In genomic region chr10:67044346-67044745, GRCm38 (mm10) we compare ENCODE assay signal across 18 mouse cellular contexts. TPM values are rescaled to one million over a fixed set of nuclear protein-coding genes. Genes with fewer than 3 reads are reported as not detected.
DNase-seq lines count a peak whose midpoint lies in the region; ATAC-seq and TF ChIP-seq lines count a peak whose summit lies in the region.
"Had no signal": no experiment of that assay in that cellular context is flagged by ENCODE, and none has a peak within 500 bp of the region (broad histone marks: within the 10 kb centered on the region; RNA-seq: fewer than 3 reads in every experiment).

No protein-coding gene starts in this region.

- no peak overlapping the region for H3K4me3 ChIP-seq in liver, adult 2 months (ENCODE audit: insufficient read depth, low read depth, low read length)
- no peak overlapping the region for H3K4me3 ChIP-seq in liver, embryonic 11.5 days (ENCODE audit: low read depth, low read length)
- no peak overlapping the region for H3K4me3 ChIP-seq in neural tube, embryonic 13.5 days
- H3K4me3 ChIP-seq in neural tube, embryonic 15.5 days (replicated peaks) = no peak overlapping the region
- H3K4me3 ChIP-seq: embryonic facial prominence, embryonic 10.5 days; erythroblast, embryonic 14.5 days; myocyte had no signal

- H3K27me3 ChIP-seq in liver, adult 2 months (ENCODE audit: control insufficient read depth, insufficient read depth, low read length) = no peaks in the 10 kb centered on the region
- no peaks in the 10 kb centered on the region for H3K27me3 ChIP-seq in liver, embryonic 11.5 days (replicated peaks; ENCODE audit: control insufficient read depth, insufficient read depth, low read length)
- H3K27me3 ChIP-seq in neural tube, embryonic 13.5 days = no peaks in the 10 kb centered on the region
- H3K27me3 ChIP-seq in neural tube, embryonic 15.5 days (replicated peaks) = no peaks in the 10 kb centered on the region

- H3K36me3 ChIP-seq in liver, adult 2 months (ENCODE audit: control insufficient read depth, insufficient read depth, low read length) = no peaks in the 10 kb centered on the region
- H3K36me3 ChIP-seq in liver, embryonic 11.5 days (ENCODE audit: control insufficient read depth, insufficient read depth, low read length) = no peaks in the 10 kb centered on the region
- no peaks in the 10 kb centered on the region for H3K36me3 ChIP-seq in neural tube, embryonic 13.5 days
- no peaks in the 10 kb centered on the region for H3K36me3 ChIP-seq in neural tube, embryonic 15.5 days

- H3K4me2 ChIP-seq in liver, embryonic 11.5 days = no peak overlapping the region
- no peak overlapping the region for H3K4me2 ChIP-seq in neural tube, embryonic 13.5 days
- no peak overlapping the region for H3K4me2 ChIP-seq in neural tube, embryonic 15.5 days

- WGBS in liver, adult 2 months = 10% methylated on average over 5 of the region's 5 CpGs
- WGBS in liver, embryonic 11.5 days = 64% methylated on average over 5 of the region's 5 CpGs
- 62% methylated on average over 5 of the region's 5 CpGs for WGBS in neural tube, embryonic 13.5 days
- 63% methylated on average over 5 of the region's 5 CpGs for WGBS in neural tube, embryonic 15.5 days

- ATAC-seq in liver, embryonic 11.5 days (replicated peaks; ENCODE audit: low FRiP score) = no peak
- no peak for ATAC-seq in neural tube, embryonic 13.5 days (ENCODE audit: low read depth)
- ATAC-seq in neural tube, embryonic 15.5 days (ENCODE audit: low FRiP score) = no peak
- ATAC-seq: hindbrain, embryonic 16.5 days had no signal

- peak overlapping the region; percentile 47; the same call in 1 of the 2 replicates for H3K9ac ChIP-seq in liver, adult 2 months (ENCODE audit: low read depth, low read length)
- no peak overlapping the region for H3K9ac ChIP-seq in liver, embryonic 11.5 days (ENCODE audit: low read depth, low read length)
- no peak overlapping the region for H3K9ac ChIP-seq in neural tube, embryonic 13.5 days
- H3K9ac ChIP-seq in neural tube, embryonic 15.5 days (replicated peaks) = no peak overlapping the region

- H3K27ac ChIP-seq in liver, adult 2 months (replicated peaks; ENCODE audit: insufficient read depth, low read depth, low read length) = peak overlapping the region; percentile 80
- H3K27ac ChIP-seq in liver, embryonic 11.5 days (ENCODE audit: low read depth, low read length) = no peak overlapping the region
- H3K27ac ChIP-seq in neural tube, embryonic 13.5 days (replicated peaks) = peak overlapping the region; percentile 86
- no peak overlapping the region for H3K27ac ChIP-seq in neural tube, embryonic 15.5 days (replicated peaks)

- H3K9me3 ChIP-seq in liver, embryonic 11.5 days (ENCODE audit: control insufficient read depth, low read length) = no peaks in the 10 kb centered on the region
- H3K9me3 ChIP-seq in neural tube, embryonic 13.5 days = no peaks in the 10 kb centered on the region
- H3K9me3 ChIP-seq in neural tube, embryonic 15.5 days (replicated peaks) = no peaks in the 10 kb centered on the region
- H3K9me3 ChIP-seq: embryonic facial prominence, embryonic 10.5 days had no signal

- DNase-seq in adrenal gland, postnatal 10 days = peak; percentile 51
- DNase-seq in adrenal gland, adult 2 months = no peak
- DNase-seq in liver, adult 2 months (ENCODE audit: extremely low read depth, low read depth, low spot score) = peak; percentile 93
- no peak for DNase-seq in liver, embryonic 11.5 days (ENCODE audit: low spot score)
- DNase-seq in frontal cortex, postnatal 36 days (ENCODE audit: low spot score in 2 of 2) = no peak
- no peak for DNase-seq in heart, adult 11 months
- DNase-seq: cerebellum, adult 11 months; cerebellum, postnatal 36 days; gastrocnemius, postnatal 14 days; heart, postnatal 10 days; lung, adult 18-20 months; thymus, adult 2 months had no signal

- no peak for TF ChIP-seq POLR2A in liver, adult 2 months (IDR thresholded peaks at IDR 0.05; ENCODE audit: extremely low read depth, insufficient read depth, low read length)

- H3K79me2 ChIP-seq in liver, adult 2 months (ENCODE audit: control insufficient read depth, insufficient read depth, low read length) = peaks cover 20% of the 10 kb centered on the region

- TF ChIP-seq CTCF in liver, adult 2 months (IDR thresholded peaks at IDR 0.05; ENCODE audit: low read depth, low read length) = no peak

- H3K4me1 ChIP-seq in liver, adult 2 months (ENCODE audit: control insufficient read depth, insufficient read depth, low read length) = peaks cover 31% of the 10 kb centered on the region
- peaks cover 12% of the 10 kb centered on the region; the same call in 1 of the 2 replicates for H3K4me1 ChIP-seq in liver, embryonic 11.5 days (replicated peaks; ENCODE audit: control insufficient read depth, insufficient read depth, low read length)
- peaks cover 59% of the 10 kb centered on the region for H3K4me1 ChIP-seq in neural tube, embryonic 13.5 days (replicated peaks)
- H3K4me1 ChIP-seq in neural tube, embryonic 15.5 days = peaks cover 31% of the 10 kb centered on the region

RNA-seq across cellular contexts. Expression of gene Jmjd1c, which starts 51.6 kb away (rescaled TPM):
- 10 to 100 TPM; 47.1 to 64.6 TPM for total RNA-seq in adrenal gland, postnatal 10 days (2021)
- 10 to 100 TPM; 45.0 to 53.7 TPM for total RNA-seq in adrenal gland, adult 2 months (2021)
- polyA plus RNA-seq in adrenal gland, adult 2 months (2012; rRNA removed) = 15.9 and 18.1 TPM in 2 replicates
- total RNA-seq in liver, adult 2 months (2014; rRNA removed) = 44.8 and 48.3 TPM in 2 replicates
- polyA plus RNA-seq in liver, adult 2 months (2012; rRNA removed) = 5.7 and 5.8 TPM in 2 replicates
- polyA plus RNA-seq in liver, embryonic 11.5 days (2014; fragmentation: Nextera tagmentation; extraction: Ambion mirVana) = 26.0 and 31.6 TPM in 2 replicates
- polyA plus RNA-seq in neural tube, embryonic 13.5 days (2015; fragmentation: Nextera tagmentation; extraction: Ambion mirVana) = 51.4 and 52.4 TPM in 2 replicates
- 43.8 and 50.7 TPM in 2 replicates for polyA plus RNA-seq in neural tube, embryonic 15.5 days (2015; fragmentation: Nextera tagmentation; extraction: Ambion mirVana)

RNA-seq across cellular contexts. Expression of gene Reep3, which starts 52.4 kb away (rescaled TPM):
- 10 to 100 TPM; 45.8 to 46.9 TPM for total RNA-seq in adrenal gland, postnatal 10 days (2021)
- total RNA-seq in adrenal gland, adult 2 months (2021) = 10 to 100 TPM; 42.5 to 44.6 TPM
- polyA plus RNA-seq in adrenal gland, adult 2 months (2012; rRNA removed) = 7.1 and 8.9 TPM in 2 replicates
- 36.1 and 38.8 TPM in 2 replicates for total RNA-seq in liver, adult 2 months (2014; rRNA removed)
- 21.6 and 24.8 TPM in 2 replicates for polyA plus RNA-seq in liver, adult 2 months (2012; rRNA removed)
- 11.5 and 12.4 TPM in 2 replicates for polyA plus RNA-seq in liver, embryonic 11.5 days (2014; fragmentation: Nextera tagmentation; extraction: Ambion mirVana)
- polyA plus RNA-seq in neural tube, embryonic 13.5 days (2015; fragmentation: Nextera tagmentation; extraction: Ambion mirVana) = 54.6 and 61.1 TPM in 2 replicates
- polyA plus RNA-seq in neural tube, embryonic 15.5 days (2015; fragmentation: Nextera tagmentation; extraction: Ambion mirVana) = 34.5 and 35.9 TPM in 2 replicates

Comparison
In these comparisons a context has a peak if more than half of its experiments do, and no peak if none do; other contexts are left out.
1. DNase-seq: peak in adrenal gland, postnatal 10 days (single experiment) and liver, adult 2 months (single experiment); none in adrenal gland, adult 2 months (single experiment), liver, embryonic 11.5 days (single experiment), frontal cortex, postnatal 36 days (0 of 2) and heart, adult 11 months (single experiment).
2. H3K27ac ChIP-seq: peak in liver, adult 2 months (single experiment) and neural tube, embryonic 13.5 days (single experiment); none in liver, embryonic 11.5 days (single experiment) and neural tube, embryonic 15.5 days (single experiment).